Mouse (Mus musculus) spleen, adult 2 months (tissue): ENCODE results near the gene Upb1.
"Not testable (repeated sequence)": the region's sequence is repeated elsewhere in the genome, so short reads cannot be mapped to it uniquely, and the experiment has no call there.

Experiments used
- CTCF ChIP-seq: fragments of 200-500 bp; IDR thresholded peaks from 2 replicates; pipeline ENCODE4 v1.5.1; 2011; ENCODE audit warnings: mild to moderate bottlenecking, inconsistent platforms; ENCODE audit not compliant: insufficient read depth, insufficient read length, insufficient replicate concordance; ENCODE audit errors: extremely low read depth
- POLR2A ChIP-seq: fragments of 200-500 bp; IDR thresholded peaks from 2 replicates; pipeline ENCODE4 v1.6.1; 2011; ENCODE audit warnings: low read depth, low read length, inconsistent platforms

DNA sequence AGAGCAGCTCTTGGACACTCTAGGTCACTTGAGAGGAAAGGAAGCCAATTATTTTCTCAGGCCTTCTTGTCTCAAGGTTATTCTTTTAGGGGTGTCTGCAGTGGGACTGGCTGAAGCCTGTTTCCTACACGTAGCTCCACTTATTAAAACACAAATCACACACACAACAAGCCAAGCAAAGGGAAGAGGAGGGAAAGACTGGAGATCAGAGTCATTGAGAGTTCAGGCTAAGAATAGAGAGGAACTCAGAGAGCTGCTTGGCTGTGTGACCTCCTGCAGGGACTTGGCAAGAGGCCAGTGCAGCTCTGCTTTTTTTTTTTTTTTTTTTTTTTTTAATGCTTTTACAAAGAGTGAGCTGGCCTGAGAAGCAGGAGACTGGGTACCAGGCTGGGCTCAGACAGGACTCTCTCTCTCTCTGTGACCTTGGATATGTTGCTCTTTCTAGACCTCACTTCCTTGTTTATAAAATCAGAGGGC is 36.7 kb upstream of the Upb1 start:
- TF ChIP-seq POLR2A, CTCF: not testable (repeated sequence)
